Mouse (Mus musculus): Measurements from ENCODE around the gene Kcnc2.

GRCm38 (mm10) chr10:112485819-112486218 is 214.9 kb downstream of the Kcnc2 start:
- TF ChIP-seq POLR2A (IDR thresholded peaks at IDR 0.05; ENCODE audit: control insufficient read depth, extremely low read depth, insufficient read depth, low read length, poor library complexity) (no peak), CTCF (IDR thresholded peaks at IDR 0.05; ENCODE audit: borderline replicate concordance, control insufficient read depth, extremely low read depth, insufficient read depth, low read length, poor library complexity) (no peak)

All from thymus, adult 2 months (tissue).